Mouse (Mus musculus) lung, adult 2 months (tissue): Measurements from ENCODE around the gene Pradc1.

ENCODE experiments used
- CTCF ChIP-seq: fragments of 200-500 bp; IDR thresholded peaks from 2 replicates; pipeline ENCODE4 v1.5.1; 2011; ENCODE audit warnings: mild to moderate bottlenecking, low read length, control low read depth; ENCODE audit not compliant: insufficient read depth
- POLR2A ChIP-seq: fragments of 200-500 bp; IDR thresholded peaks from 2 replicates; pipeline ENCODE4 v1.6.1; 2011; ENCODE audit warnings: low read depth, mild to moderate bottlenecking, control low read depth, low read length, borderline replicate concordance; ENCODE audit errors: extremely low read depth

DNA sequence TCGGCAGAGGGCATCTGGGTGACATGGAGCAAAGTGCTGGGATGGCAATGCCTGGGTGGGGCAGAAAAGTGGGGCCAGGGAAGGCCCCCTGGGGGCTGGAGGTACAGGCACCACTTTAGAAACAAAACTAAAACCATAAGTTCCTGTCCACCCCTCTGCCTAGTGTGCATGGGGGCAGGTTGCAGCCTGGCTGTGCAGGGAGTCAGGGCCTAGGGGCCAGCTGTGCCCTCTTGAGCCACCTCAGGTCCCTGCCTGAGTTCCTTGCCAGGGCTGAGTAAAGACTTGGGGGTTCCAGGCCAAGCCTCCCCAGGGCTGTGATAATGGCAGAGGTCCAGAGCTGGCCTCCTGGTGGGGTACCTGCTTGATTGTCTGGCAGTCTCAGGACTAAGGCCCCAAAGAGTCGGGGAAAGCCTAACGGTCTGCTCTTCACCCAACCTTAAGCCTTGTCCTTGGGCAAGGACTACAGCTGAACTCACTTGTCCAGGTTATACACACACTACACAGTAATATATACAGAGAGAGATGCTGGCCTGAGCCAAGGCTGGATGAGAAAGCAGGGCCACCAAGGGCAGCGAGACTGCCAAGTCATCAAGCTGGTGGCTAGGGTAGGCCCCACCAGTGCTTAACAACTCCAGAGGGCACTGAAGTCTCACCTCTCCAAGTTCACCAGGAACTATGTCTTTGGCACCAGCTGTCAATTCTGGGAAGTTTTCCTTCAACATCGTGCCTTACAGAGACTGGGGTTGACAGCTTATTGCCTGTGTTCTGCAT is 18.1 kb upstream of the Pradc1 start:
- TF ChIP-seq CTCF: no peak
- no peak for TF ChIP-seq POLR2A
